Mouse (Mus musculus) thymus, adult 2 months (tissue): ENCODE measurements around the gene Ago3.

ENCODE experiments used
- CTCF ChIP-seq: fragments of 200-500 bp; IDR thresholded peaks from 2 replicates; pipeline ENCODE4 v1.5.1; 2012; ENCODE audit warnings: mild to moderate bottlenecking, control low read depth, low read length, moderate library complexity, borderline replicate concordance; ENCODE audit not compliant: control insufficient read depth, poor library complexity, insufficient read depth; ENCODE audit errors: extremely low read depth
- POLR2A ChIP-seq: fragments of 200-500 bp; IDR thresholded peaks from 2 replicates; pipeline ENCODE4 v1.6.1; 2012; ENCODE audit warnings: mild to moderate bottlenecking, low read length, control low read depth, moderate library complexity; ENCODE audit not compliant: control insufficient read depth, poor library complexity, insufficient read depth; ENCODE audit errors: extremely low read depth

DNA sequence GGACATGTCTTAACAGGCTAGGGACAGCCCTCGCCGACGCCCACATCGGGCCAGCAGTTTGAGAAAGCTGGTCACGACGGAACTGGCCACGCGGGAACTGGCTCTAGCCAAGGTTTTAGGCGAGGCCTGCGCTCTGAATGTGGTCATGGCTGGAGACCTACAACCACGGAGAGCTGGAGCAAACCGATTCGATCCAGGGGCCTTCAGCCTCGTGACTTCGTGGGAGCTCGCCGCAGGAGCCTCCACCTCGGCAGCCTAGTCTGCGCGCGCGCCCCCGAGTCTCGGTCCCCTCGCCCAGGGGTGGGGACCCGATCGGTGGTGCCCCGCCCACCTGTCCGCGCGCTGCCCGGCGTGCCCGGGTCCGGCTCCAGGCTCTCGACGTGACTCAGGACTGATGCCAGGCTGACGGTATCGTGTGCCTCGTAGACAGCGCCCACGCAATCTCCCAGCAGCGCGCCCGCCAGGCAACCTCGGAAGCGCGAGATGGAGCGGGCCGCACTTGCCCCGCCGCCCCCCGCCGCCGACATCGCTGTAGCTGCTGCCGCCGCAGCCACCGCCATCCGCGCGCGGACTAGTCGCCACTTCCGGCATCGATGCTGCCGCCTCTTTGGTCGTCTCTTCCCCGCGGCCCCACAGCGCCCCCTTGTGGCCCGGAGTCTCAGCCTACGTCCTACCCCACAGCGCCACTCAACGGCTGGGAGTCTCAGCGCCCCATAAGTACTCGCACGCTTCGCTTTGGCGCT, 108.1 kb downstream of the Ago3 start, which contains the start of gene Adprhl2:
- TF ChIP-seq CTCF = peak; percentile 100
- TF ChIP-seq POLR2A = 0 out of 2 replicates have a peak, but pooled peaks have one; percentile 68
